Mouse (Mus musculus) erythroblast, embryonic 14.5 days (primary cell): ENCODE results near the gene Fgfr2.

Experiments used
- GATA1 ChIP-seq: IDR thresholded peaks from 2 replicates; pipeline ENCODE4 v1.6.1; 2012; ENCODE audit warnings: low read length, inconsistent platforms, mixed read lengths
- TAL1 ChIP-seq: IDR thresholded peaks from 3 replicates; pipeline ENCODE4 v1.6.1; 2012; ENCODE audit warnings: low read length, inconsistent platforms, mixed read lengths

DNA sequence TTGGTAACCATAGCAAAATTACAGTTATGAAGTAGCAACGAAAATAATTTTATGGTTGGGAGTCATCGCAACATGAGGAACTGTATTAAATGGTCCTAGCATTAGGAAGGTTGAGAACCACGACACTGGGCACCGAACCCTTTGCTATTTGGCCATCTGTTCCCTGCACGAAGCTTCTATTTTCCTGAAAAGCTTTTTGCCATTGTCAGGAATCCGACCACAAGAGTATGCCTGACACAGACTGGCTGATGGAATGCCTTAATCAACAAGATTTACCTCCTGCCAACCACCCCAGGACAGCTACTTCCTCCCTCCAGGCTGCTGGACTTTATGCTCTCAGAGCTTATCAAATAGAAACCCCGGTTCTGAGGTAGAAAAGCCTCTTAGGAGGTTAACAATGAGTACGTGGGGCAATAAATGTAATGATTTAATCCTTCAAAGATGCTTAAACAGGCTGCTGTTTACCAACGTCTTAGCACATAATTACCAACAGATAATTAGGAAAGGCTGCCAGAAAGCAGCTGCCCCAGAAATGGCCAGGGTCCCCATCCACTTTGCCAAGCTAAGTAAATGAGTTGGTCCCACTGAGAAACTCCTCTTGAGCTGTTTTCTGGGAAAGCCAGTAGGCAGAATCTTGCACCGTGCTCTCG, 668.0 kb downstream of the Fgfr2 start:
- TF ChIP-seq GATA1 = no peak
- TF ChIP-seq TAL1 = no peak
